Mouse (Mus musculus) cerebellum, adult 9-11 months (tissue): Measurements from ENCODE around the gene Cdk2ap1.
"Not testable (repeated sequence)": the region's sequence is repeated elsewhere in the genome, so short reads cannot be mapped to it uniquely, and the experiment has no call there.

ENCODE experiments used
- DNase-seq: peaks from one replicate; pipeline ENCODE4 v3.0.0; 2022

The Cdk2ap1 gene

DNA sequence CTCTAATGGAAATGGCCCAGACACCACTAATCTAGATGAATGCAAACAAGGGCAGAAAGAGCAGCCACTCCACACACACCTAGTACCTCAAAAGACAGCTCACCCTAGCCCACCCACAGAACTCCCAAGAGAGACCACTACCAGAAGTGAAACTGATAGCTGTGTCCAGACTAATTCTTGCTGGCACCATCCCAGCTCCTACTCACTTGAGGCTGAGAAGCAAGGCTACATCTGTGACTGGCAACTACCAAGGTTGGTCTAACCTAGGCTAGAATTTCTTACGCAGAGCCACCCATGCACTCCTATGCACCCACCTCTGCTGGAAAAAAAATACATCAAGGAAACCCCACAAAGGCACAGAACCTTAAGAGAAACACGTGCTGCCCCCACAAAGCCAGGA is 12.5 kb downstream of the Cdk2ap1 start:
- DNase-seq = no peak

DNA sequence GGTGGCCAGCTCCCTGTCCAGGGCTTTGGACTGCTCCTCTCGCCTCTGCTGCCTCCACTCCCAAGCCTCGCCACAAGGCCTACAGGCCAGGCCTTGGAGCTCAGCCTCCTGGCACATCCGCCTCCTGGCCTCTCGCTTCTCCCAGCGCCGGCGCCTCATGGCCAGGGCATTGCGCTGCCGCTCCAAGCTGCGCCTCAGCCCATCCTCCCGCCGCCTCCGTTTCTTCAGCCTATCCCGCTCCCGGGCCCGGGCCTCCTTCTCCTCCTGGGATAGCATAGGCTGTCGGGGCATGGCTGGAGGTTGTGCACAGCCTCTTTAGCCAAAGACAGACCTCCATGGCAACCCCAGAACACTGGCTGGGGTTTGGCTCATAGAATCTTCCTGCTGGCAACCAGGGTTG is 13.7 kb downstream of the Cdk2ap1 start:
- DNase-seq = peak; percentile 80

DNA sequence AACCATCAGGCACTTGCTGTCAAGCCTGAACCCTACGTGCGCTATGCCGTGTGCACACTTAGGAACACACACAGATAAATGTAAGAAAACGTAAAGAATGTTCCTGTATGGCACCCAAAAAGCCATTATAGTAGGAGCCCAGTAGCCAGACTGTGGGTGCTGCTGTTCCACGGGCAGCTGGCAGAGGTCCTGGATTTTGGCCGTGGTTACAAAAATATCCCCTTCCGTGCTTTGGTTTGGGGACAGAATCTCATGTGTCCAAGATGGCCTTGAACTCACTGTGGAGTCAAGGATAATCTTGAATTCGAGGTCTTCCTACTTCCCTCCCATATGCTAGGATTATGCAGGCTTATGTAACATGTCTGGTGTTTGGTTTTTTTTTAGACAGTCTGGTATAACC is 20.0 kb downstream of the Cdk2ap1 start:
- no peak for DNase-seq

DNA sequence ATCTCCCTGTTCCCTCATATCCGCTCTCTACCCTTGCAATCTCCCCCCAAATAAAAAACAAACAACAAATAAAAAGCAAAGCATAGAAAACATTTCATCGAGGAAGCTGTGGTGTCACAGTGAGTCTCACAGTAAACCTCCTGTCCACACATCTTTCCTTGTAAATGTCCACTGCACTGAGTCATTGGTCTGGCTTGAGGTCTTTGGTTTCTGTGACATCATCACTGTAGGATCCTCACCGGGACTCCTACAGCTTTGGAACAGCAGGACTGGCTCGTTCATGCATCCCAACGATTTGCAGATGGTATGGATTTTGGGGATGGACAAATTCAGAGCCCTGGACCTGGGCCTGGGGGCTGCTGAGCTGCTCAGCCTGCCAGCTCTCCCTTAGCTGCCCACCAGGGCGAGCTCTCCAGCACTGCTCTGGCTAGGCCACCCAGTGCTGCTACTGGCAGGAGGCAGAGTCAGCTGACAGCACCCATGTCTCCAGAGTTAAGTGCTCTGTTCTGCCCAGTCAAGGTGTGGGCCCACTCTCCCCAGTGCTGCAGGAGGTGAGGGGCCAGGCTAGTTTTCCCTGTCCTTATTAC is 21.0 kb downstream of the Cdk2ap1 start:
- DNase-seq = not testable (repeated sequence)

DNA sequence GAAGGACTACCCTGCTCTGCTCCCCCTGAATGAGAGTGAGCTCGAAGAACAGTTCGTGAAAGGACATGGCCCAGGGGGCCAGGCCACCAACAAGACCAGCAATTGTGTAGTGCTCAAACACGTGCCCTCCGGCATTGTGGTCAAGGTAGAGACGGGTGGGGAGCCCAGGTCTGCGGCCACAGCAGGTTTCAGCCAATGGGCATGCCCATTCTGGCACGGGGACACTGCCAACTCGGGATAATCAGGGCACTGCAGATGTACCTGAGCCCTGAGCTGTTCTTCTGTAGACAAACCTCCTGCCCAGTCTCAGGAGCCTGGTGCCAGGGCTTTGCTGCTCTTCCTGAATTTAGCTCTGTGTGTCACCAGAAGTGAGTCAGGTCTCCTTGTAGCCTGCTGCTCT is 24.1 kb downstream of the Cdk2ap1 start:
- peak; percentile 86 for DNase-seq

- DNase-seq = no peak
These were observed 25.0 kb downstream of the Cdk2ap1 start for GRCm38 (mm10) chr5:124337909-124338308.

DNA sequence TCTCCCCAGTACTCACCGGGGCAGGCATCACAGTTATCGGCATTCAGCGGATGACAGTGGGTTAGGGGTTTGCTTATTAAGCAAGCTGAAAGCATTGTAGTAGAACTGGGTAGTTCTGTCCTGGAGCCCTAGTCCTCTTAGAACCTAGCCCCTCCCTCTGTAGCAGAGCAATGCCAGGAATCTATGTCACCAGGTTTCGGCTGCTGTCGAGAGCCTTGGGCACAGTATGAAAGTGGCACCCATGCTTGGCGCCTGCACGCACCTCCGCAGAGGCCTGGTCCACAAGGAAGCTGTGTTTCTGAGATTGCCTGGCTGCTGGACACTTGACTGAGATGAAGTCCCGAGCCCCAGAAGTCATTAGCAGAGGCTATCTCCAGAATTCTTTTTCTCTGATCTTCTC is 25.8 kb downstream of the Cdk2ap1 start:
- no peak for DNase-seq

DNA sequence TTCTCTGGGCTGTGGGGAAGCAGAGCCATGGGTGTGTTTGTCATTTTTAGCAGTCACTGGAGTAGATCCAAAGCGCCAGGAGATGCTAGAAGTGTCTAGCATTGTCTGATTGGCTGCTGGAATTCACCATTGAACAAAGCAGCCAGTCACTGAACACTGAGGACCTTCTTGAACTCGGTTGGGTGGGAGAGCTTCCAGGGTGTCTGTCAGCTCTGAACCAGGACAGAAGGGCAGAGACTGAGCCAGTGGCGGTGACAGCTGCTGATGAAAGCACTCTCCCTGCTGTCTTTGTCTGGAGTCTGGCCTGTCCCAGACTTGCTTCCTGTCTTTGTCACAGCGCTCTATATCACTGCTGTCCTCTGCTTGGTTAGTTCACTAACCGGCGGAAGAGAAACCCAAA is 28.5 kb downstream of the Cdk2ap1 start:
- peak; percentile 80 for DNase-seq

GRCm38 (mm10) chr5:124330086-124330485 is 32.8 kb downstream of the Cdk2ap1 start:
- no peak for DNase-seq

GRCm38 (mm10) chr5:124327510-124328364 is 35.1 kb downstream of the Cdk2ap1 start, which contains the start of the genes Mphosph9 and 2810006K23Rik:
Mphosph9 (minus strand) TSS chr5:124327972.
2810006K23Rik (plus strand) TSS chr5:124328089.
- peak; percentile 100 for DNase-seq

GRCm38 (mm10) chr5:124326829-124327228 is 36.1 kb downstream of the Cdk2ap1 start:
- peak; percentile 52 for DNase-seq

DNA sequence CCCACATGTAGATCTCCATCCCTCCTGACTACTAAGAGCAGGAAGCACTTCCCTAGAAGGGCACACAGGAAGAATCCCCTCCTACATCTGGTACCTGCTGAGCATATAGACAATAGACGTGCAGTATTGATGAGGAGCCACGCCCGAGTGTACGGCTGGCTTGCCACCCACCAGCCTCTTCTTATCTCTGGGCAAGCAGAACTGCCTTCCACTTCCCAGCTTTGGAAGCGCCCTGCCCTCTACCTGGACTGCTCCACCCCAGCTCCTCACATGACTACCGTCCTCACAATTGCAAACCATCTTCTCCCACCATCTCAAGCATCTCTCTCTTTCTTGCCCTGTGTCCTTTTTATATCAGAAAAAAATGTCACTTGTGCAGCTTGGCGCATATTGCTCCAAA is 45.2 kb downstream of the Cdk2ap1 start:
- DNase-seq = no peak

GRCm38 (mm10) chr5:124315941-124316340 is 46.9 kb downstream of the Cdk2ap1 start:
- DNase-seq = peak; percentile 90

- peak; percentile 61 for DNase-seq
These were observed 47.4 kb downstream of the Cdk2ap1 start for GRCm38 (mm10) chr5:124315498-124315897.

DNA sequence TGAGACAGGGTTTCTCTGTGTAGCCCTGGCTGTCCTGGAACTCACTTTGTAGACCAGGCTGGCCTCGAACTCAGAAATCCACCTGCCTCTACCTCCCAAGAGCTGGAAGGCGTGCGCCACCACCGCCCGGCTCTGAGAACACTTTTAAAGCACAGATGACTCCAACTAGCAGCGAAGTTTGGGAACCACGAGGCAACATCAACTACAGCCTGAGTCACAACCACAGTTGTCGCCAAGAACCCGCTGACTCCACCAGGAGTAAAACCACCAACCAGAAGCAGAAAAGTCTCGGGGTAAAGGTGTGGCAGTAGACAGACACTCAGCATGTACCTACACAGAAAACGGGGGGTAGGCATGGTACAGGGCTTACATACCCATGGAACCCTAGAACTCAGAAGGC is 52.8 kb downstream of the Cdk2ap1 start:
- DNase-seq = no peak

DNA sequence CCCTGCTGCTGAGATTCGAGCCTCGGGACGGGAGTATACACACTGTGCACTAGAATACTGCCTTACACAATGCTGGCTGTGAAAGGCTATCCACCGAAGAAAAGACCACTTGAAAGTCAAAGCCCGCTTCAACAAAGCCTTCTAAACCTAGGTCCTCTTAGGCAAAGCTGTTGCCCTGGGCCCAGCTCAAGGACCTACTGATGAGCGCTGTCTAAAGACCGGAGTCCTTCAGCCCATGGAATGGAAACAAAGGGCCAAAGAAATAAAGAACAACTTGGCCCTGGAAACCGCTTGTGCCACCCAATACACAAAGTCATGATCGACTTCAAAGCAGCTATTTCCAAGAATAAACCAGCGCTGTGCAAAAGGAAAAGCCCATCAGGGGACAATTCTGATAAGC is 53.7 kb downstream of the Cdk2ap1 start:
- no peak for DNase-seq

- DNase-seq = not testable (repeated sequence)
These were observed 60.0 kb downstream of the Cdk2ap1 start for GRCm38 (mm10) chr5:124302853-124303252.

GRCm38 (mm10) chr5:124300132-124300531 is 62.8 kb downstream of the Cdk2ap1 start:
- DNase-seq = no peak

DNA sequence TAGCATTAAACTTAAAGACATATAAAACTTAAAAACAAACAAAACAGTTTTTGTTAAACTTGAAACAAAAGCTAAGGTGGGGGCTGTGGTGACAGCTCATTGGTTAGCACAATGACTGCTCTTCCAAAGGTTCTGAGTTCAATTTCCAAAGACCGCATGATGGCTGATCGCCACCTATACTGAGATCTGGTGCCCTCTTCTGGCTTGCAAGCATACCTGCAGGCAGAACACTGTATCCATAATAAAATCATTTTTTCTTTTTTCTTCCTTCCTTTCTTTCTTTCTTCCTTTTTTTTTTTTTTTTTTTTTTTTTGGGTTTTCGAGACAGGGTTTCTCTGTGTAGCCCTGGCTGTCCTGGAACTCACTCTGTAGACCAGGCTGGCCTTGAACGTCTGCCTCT is 63.6 kb downstream of the Cdk2ap1 start:
- not testable (repeated sequence) for DNase-seq

DNA sequence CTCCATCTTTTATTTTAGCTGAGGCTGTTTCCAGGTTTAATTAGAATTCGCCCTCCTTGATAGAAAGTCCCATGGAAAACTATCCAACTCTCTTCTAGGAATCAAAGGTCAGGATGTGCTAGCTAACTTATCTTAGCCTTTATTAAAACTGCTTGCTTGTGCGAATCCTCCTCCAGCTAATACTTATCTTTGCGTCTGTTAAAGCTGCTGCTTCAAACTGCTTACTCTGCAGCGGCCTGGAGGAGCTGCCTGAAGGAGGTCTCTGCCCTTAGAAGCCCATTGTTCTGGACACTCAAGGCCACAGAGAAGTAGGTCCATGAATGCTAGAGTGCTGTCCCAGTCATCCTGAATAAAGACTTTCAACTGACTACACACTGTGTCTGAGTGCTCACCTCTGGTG is 66.4 kb downstream of the Cdk2ap1 start:
- no peak for DNase-seq
